Mouse (Mus musculus) brain, embryonic 14.5 days (tissue): ENCODE results near the gene Tifa.

Source experiments
- CTCF ChIP-seq: fragments of 200-500 bp; IDR thresholded peaks from 2 replicates; pipeline ENCODE4 v1.5.1; 2012; ENCODE audit warnings: inconsistent platforms, mild to moderate bottlenecking, moderate library complexity, borderline replicate concordance; ENCODE audit not compliant: insufficient read depth, insufficient read length; ENCODE audit errors: extremely low read depth
- POLR2A ChIP-seq: fragments of 200-500 bp; IDR thresholded peaks from 2 replicates; pipeline ENCODE4 v1.6.1; 2012; ENCODE audit warnings: mild to moderate bottlenecking, inconsistent platforms, borderline replicate concordance; ENCODE audit not compliant: poor library complexity, insufficient read depth, insufficient read length, severe bottlenecking; ENCODE audit errors: extremely low read depth

GRCm38 (mm10) chr3:127743614-127744365 is 45.8 kb upstream of the Tifa start:
- TF ChIP-seq CTCF (no peak), POLR2A (no peak)
